Mouse (Mus musculus) brain, embryonic 14.5 days (tissue): Measurements from ENCODE around the gene Bcl2l1.

ENCODE experiments used
- CTCF ChIP-seq: fragments of 200-500 bp; IDR thresholded peaks from 2 replicates; pipeline ENCODE4 v1.5.1; 2012; ENCODE audit warnings: inconsistent platforms, mild to moderate bottlenecking, moderate library complexity, borderline replicate concordance; ENCODE audit not compliant: insufficient read depth, insufficient read length; ENCODE audit errors: extremely low read depth
- POLR2A ChIP-seq: fragments of 200-500 bp; IDR thresholded peaks from 2 replicates; pipeline ENCODE4 v1.6.1; 2012; ENCODE audit warnings: mild to moderate bottlenecking, inconsistent platforms, borderline replicate concordance; ENCODE audit not compliant: poor library complexity, insufficient read depth, insufficient read length, severe bottlenecking; ENCODE audit errors: extremely low read depth

- TF ChIP-seq CTCF (no peak), POLR2A (no peak)
Observed at GRCm38 (mm10) chr2:152828532-152828931, 3.0 kb downstream of the Bcl2l1 start.
